Mouse (Mus musculus) ZHBTc4 (cell line): ENCODE results near the gene Slc6a9.

ENCODE experiments used
- DNase-seq: peaks from one replicate; pipeline ENCODE4 v3.0.0-alpha.2; 2011; ENCODE audit warnings: low read depth, low spot score

Slc6a9 gene

GRCm38 (mm10) chr4:117912131-117912561, 77.8 kb downstream of the Slc6a9 start:
- no peak for DNase-seq

DNA sequence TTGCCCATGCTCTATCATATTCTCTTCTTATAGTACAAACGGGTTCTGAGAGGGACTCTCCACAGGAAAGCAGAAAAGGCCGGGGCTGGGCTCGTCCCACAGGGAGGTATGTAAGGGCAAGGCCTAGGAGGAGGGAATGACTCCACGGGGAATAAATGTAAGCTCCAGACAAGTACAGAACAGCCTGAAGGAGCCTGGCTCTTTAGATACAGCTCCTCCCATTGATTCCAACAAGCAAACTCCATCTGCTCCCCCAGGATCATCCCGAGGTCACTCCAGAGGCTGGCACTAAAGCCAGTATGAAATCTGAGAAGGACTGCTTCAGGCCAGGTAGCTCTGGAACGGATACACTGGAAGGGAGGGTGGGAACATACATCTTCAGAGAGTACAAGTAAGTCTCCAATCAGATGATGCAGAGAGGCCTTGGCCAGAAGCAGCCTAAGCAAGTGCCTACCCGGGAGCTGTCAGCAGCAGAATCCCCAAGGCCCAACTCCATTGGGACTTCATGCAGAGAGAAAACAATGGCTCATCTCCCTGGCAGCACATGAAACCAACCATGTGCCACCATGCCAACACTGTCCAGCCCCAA, 78.5 kb downstream of the Slc6a9 start:
- no peak for DNase-seq

- peak; percentile 51 for DNase-seq
Observed at GRCm38 (mm10) chr4:117913421-117913820, 79.1 kb downstream of the Slc6a9 start.

- no peak for DNase-seq
Observed at GRCm38 (mm10) chr4:117914031-117914430, 79.7 kb downstream of the Slc6a9 start.

GRCm38 (mm10) chr4:117914591-117915442, 80.5 kb downstream of the Slc6a9 start, which contains the start of gene Ipo13:
Gene Ipo13, minus strand, starts transcription at chr4:117914999.
- peak; percentile 94 for DNase-seq

DNA sequence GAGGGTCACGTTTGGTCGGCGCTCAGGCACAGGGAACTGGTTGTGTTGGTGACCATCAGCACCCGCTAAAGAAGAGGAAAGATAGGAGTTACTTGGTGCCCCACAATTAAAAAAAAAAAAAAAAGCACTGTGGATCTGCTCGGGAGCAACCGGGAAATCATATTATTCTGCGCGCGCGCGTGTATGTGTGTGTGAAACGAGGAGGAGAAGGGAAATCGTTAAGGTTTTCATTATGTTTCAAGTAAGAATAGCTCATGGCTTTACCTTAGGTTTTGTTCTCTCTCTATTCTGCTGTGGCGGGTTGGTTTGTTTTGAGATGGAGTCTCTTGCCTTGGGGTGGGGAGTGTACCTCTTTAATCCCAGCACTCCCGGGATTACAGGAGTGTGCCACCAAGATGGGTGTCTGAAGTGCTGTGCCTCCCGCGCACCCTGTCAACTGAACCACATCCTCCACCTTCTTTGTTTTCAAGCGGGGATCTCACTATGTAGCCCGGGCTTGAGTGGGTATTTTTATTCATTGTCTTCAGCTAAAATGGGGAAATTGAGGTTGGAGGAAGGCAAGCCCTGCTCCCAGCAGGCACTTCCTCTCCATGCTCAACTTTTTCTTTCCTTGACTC, 81.3 kb downstream of the Slc6a9 start:
- DNase-seq = no peak

- DNase-seq = no peak
Observed at GRCm38 (mm10) chr4:117916386-117916785, 82.1 kb downstream of the Slc6a9 start.

GRCm38 (mm10) chr4:117917402-117917801, 83.1 kb downstream of the Slc6a9 start:
- no peak for DNase-seq

- DNase-seq = no peak
Observed at GRCm38 (mm10) chr4:117917847-117918246, 83.5 kb downstream of the Slc6a9 start.

- no peak for DNase-seq
Observed at GRCm38 (mm10) chr4:117918261-117918660, 84.0 kb downstream of the Slc6a9 start.

- DNase-seq = no peak
Observed at GRCm38 (mm10) chr4:117918762-117919161, 84.5 kb downstream of the Slc6a9 start.

DNA sequence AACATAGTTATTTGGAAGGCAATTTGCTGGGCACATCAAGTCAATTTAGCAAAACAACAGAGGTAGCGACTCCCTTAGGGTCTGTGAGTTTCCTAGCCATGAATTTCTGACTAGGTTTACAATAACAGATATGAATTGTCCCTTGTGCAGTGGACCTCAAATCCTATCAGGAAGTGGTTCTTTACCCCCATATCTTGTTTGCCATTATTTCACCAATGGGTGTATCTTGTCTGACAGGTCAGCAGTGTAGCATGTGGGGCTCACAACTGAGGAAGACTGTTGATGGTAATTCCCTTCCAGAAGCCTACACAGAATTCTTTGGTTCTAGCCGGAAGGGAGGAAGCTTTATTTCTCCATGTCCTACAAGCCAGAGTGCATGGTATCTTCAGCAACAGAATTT, 87.1 kb downstream of the Slc6a9 start:
- DNase-seq = no peak

- no peak for DNase-seq
Observed at GRCm38 (mm10) chr4:117923450-117923849, 89.1 kb downstream of the Slc6a9 start.
